Mouse (Mus musculus) adrenal gland, postnatal 10 days (tissue): ENCODE data around the gene Taok1. TPM values are rescaled to one million over a fixed set of nuclear protein-coding genes. Genes with fewer than 3 reads are reported as not detected.

ENCODE experiments used
- DNase-seq: peaks from one replicate; pipeline ENCODE4 v3.0.0; 2021; ENCODE audit warnings: mixed read lengths
- total RNA-seq, 2 experiments: library from RNA; stranded (reverse); gene quantifications; 2 replicates each; pipeline ENCODE4 v1.2.3; 2021

Taok1 gene
- total RNA-seq, 2 experiments from 2014 or later: 45.4 to 52.4 TPM

- no peak for DNase-seq
Measured at GRCm38 (mm10) chr11:77492311-77492871, 115.2 kb downstream of the Taok1 start.

DNA sequence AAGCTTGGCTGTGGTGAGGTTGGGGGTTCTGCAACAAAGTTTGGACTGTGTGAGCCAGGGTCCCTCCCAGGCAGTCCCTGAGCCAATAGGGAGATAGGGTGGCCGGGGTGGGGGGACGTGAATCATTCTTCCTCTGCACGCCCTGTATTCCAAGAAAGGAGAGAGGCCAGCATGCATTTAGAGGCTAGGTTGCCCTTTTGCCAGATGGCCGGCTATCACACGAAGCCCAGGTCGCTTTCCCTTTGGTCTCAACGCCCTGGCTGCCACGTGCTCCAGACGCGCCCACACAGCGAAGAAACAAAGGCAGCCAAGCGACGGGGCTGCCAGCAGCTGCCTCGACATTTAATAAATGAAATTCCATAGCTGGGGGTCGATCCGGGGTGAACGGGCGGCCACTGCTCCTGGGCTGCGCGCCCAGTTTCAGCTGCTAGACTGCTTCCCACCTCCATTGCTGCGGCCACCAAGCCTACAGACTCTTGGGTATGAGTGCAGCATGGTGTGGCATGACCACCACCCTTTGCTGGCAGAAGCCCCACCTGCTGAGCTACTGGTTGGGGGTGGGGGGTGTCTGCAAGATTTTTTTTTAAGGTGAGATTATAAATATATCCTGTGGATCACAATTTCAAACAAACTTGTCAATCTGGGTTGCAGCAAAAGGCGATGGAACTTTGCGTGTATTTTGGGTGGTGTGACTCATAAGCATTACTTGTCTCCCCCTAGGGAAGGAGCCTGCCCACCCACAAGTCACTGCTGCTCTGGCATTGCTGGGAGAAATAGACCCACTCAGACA is 115.9 kb downstream of the Taok1 start:
- DNase-seq: peak; percentile 71

DNA sequence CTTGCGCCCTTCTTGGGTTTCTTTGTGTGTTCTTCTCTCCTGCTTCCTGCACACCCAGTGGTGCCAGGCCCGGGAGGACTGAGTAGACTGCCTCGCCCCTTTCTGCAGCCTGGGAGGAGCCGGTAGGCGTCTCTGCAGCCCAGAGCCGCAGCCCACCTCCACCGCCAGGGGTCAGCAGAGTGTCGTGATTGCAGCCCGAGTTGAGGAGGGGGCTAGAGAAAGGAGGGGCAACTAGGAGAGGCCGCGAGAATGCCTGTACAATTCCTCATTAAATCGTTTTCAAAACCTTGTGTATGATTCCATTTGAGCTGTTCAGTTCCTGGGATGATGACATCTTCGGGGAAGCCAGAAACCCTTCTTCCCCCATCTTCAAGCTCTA is 116.5 kb downstream of the Taok1 start:
- peak; percentile 93 for DNase-seq

DNA sequence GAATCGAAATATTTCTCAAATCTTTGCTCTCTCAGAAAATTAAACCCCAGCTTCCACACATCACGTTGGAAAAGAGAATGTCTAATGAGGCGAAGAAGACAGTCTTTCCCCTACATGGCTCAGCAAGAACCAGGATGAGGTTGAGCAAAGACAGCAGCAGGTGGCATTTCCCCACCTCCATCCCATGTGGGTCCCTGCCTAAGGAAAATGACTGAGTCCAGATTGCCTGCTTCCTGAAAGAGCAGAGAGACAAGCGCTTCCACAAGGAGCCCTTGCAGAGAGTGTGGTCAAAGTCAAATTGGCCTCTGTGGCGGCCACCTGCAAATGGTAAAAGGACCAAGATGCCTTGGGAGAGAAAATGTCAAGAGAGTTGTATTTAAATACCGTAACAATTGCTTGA is 117.2 kb downstream of the Taok1 start:
- no peak for DNase-seq

GRCm38 (mm10) chr11:77489591-77490235 is 117.9 kb downstream of the Taok1 start, which contains the start of gene Ankrd13b:
Gene Ankrd13b, minus strand, starts transcription at chr11:77489678.
- DNase-seq: peak; percentile 85

GRCm38 (mm10) chr11:77488771-77489581 is 118.6 kb downstream of the Taok1 start:
- no peak for DNase-seq

DNA sequence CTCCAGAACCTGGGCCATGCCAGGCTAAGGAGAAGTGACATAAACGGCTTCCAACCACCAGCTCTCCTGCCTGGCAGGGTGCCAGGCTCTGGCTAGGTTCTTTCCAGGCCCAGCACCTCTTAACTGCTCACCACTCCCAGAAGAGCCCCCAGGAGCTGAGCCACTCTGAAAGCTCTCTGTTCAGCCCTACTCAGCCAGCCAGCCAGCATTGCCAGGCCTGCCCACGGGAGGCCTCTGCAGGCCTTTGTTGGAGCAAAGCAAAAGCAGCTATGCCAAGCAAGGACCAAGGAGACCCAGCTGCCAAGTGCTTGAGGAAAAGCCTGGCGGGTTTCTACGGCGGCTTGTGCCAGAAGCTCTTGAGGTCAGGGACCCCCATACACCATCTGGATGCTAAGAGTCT is 120.8 kb downstream of the Taok1 start:
- no peak for DNase-seq

DNA sequence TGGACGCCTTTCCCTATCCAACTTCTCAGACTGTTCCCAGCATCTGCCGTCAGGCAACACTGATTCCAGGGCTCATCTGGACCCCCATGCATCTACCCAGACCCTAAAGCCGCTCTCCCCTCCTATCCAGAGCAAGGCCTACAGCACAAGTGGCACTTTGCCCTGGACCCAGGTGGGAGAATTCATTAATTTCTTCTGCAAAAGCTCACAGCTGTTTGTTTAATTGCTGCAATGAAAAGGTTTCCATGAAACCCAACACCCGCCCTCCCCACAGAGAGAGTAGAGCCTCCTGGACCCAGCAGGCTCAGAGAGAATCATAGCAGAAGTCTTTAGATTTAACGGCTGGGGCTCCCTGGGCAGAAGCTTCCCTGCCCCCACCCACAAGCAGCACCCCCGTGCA is 122.4 kb downstream of the Taok1 start:
- no peak for DNase-seq

DNA sequence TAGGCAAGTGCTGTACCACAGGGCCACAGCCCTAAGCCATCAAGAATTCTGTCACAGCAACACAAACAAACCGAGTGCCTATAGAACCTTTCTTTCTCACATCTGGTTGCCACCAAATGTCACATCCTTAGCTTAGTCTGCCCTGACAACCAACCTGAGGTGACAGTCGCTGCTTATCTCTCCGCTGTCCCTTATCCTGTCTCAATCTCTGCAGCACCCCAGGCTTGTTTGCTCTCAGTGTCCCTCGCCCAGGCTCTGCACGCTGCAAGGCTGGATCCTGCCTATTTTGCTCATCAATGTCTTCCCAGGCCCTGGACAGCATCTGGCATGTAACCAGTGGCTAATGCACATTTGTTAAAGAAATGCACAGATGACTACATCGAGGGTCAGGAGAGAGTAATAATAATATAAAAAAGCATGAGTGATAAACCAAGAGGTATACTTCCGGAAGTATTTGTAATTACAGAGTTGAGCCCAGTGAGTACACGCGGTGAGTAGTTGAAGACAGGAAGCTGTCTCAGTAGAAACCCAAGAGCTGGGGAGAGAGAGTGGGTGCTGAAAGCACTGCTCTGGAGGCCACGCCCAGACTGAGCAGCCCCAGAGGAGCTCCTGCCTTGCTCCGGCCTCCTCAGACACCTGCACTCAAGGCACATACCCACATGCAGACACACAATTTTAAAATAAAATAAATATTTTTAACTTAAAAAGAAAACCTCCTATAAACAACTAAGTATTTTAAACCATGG is 123.9 kb downstream of the Taok1 start:
- no peak for DNase-seq

- DNase-seq: no peak
Measured at GRCm38 (mm10) chr11:77483043-77483442, 124.6 kb downstream of the Taok1 start.

Other genes starting within 250 kb of the Taok1 start
- gene Coro6, start 145.4 kb downstream of the Taok1 start, total RNA-seq: 10 to 100 TPM in 1 of 2 experiments, 1 to 10 TPM in 1; 5.4 to 24.8 TPM
- gene Ankrd13b, start 118.1 kb downstream of the Taok1 start, total RNA-seq: 10 to 100 TPM in 1 of 2 experiments, 1 to 10 TPM in 1; 8.3 to 13.4 TPM
- gene Git1, start 114.3 kb downstream of the Taok1 start, total RNA-seq: 10 to 100 TPM; 49.7 to 57.8 TPM
- gene Abhd15, start 92.7 kb downstream of the Taok1 start, total RNA-seq: 10 to 100 TPM; 26.1 to 27.5 TPM
- 10 to 100 TPM; 12.9 to 13.2 TPM for gene Trp53i13, start 91.8 kb downstream of the Taok1 start, total RNA-seq
- not detected for gene Gm10392, start 88.6 kb downstream of the Taok1 start, total RNA-seq
- 10 to 100 TPM; 66.1 to 69.1 TPM for gene Nufip2, start 78.3 kb upstream of the Taok1 start, total RNA-seq
- gene Cryba1, start 117.5 kb upstream of the Taok1 start, total RNA-seq: not detected
- gene Myo18a, start 155.4 kb upstream of the Taok1 start, total RNA-seq: 10 to 100 TPM; 53.9 to 80.1 TPM
- not detected for gene Gm10277, start 179.9 kb upstream of the Taok1 start, total RNA-seq